Mouse (Mus musculus) thymus, postnatal 14 days (tissue): ENCODE results near the gene A030003K21Rik.
"Not testable (repeated sequence)": the region's sequence is repeated elsewhere in the genome, so short reads cannot be mapped to it uniquely, and the experiment has no call there.

ENCODE experiments used
- DNase-seq: peaks from one replicate; pipeline ENCODE4 v3.0.0; 2021

Gene A030003K21Rik

GRCm38 (mm10) chr1:82943295-82943694 is at the start of gene A030003K21Rik:
TSS of gene A030003K21Rik (minus strand) at chr1:82943388.
- DNase-seq = not testable (repeated sequence)

GRCm38 (mm10) chr1:82992093-82992492 is 48.9 kb upstream of the A030003K21Rik start:
- no peak for DNase-seq

GRCm38 (mm10) chr1:82991596-82991995 is 48.4 kb upstream of the A030003K21Rik start:
- DNase-seq = no peak

GRCm38 (mm10) chr1:82991062-82991461 is 47.9 kb upstream of the A030003K21Rik start:
- no peak for DNase-seq

- DNase-seq = peak; percentile 51
Measured at GRCm38 (mm10) chr1:82987530-82988198, 44.5 kb upstream of the A030003K21Rik start.

GRCm38 (mm10) chr1:82986738-82987137 is 43.5 kb upstream of the A030003K21Rik start:
- DNase-seq = no peak

- no peak for DNase-seq
Measured at GRCm38 (mm10) chr1:82977840-82978239, 34.7 kb upstream of the A030003K21Rik start.

- DNase-seq = peak; percentile 12
Measured at GRCm38 (mm10) chr1:82975750-82976149, 32.6 kb upstream of the A030003K21Rik start.

- DNase-seq = no peak
Measured at GRCm38 (mm10) chr1:82974342-82974741, 31.2 kb upstream of the A030003K21Rik start.

GRCm38 (mm10) chr1:82973901-82974300 is 30.7 kb upstream of the A030003K21Rik start:
- peak; percentile 44 for DNase-seq

GRCm38 (mm10) chr1:82973244-82973643 is 30.1 kb upstream of the A030003K21Rik start:
- DNase-seq = no peak

- DNase-seq = no peak
Measured at GRCm38 (mm10) chr1:82972046-82972445, 28.9 kb upstream of the A030003K21Rik start.

GRCm38 (mm10) chr1:82966413-82966812 is 23.2 kb upstream of the A030003K21Rik start:
- DNase-seq = no peak

- no peak for DNase-seq
Measured at GRCm38 (mm10) chr1:82959870-82960385, 16.7 kb upstream of the A030003K21Rik start, which contains the start of gene Gm47955. TSS of gene Gm47955 (plus strand) at chr1:82960286.

GRCm38 (mm10) chr1:82955913-82956312 is 12.7 kb upstream of the A030003K21Rik start, which contains the start of gene Gm7544:
TSS of gene Gm7544 (minus strand) at chr1:82956013.
- DNase-seq = not testable (repeated sequence)

- DNase-seq = no peak
Measured at GRCm38 (mm10) chr1:82948601-82949000, 5.4 kb upstream of the A030003K21Rik start.

GRCm38 (mm10) chr1:82946029-82946428 is 2.8 kb upstream of the A030003K21Rik start:
- peak; percentile 6 for DNase-seq

GRCm38 (mm10) chr1:82942505-82942904 is 683 bp downstream of the A030003K21Rik start:
- DNase-seq = not testable (repeated sequence)

GRCm38 (mm10) chr1:82938666-82939065 is 4.5 kb downstream of the A030003K21Rik start:
- DNase-seq = no peak

GRCm38 (mm10) chr1:82931326-82931725 is 11.9 kb downstream of the A030003K21Rik start, which contains the start of gene Gm6217:
TSS of gene Gm6217 (minus strand) at chr1:82931399.
- DNase-seq = not testable (repeated sequence)

- DNase-seq = not testable (repeated sequence)
Measured at GRCm38 (mm10) chr1:82930558-82930957, 12.6 kb downstream of the A030003K21Rik start.

- no peak for DNase-seq
Measured at GRCm38 (mm10) chr1:82924650-82925049, 18.5 kb downstream of the A030003K21Rik start, which contains the start of gene A030014E15Rik. TSS of gene A030014E15Rik (plus strand) at chr1:82924917.

- DNase-seq = not testable (repeated sequence)
Measured at GRCm38 (mm10) chr1:82913434-82913833, 29.8 kb downstream of the A030003K21Rik start.

- no peak for DNase-seq
Measured at GRCm38 (mm10) chr1:82913025-82913424, 30.2 kb downstream of the A030003K21Rik start, which contains the start of gene A030005L19Rik. TSS of gene A030005L19Rik (plus strand) at chr1:82913325.
